In the genomic region with DNA sequence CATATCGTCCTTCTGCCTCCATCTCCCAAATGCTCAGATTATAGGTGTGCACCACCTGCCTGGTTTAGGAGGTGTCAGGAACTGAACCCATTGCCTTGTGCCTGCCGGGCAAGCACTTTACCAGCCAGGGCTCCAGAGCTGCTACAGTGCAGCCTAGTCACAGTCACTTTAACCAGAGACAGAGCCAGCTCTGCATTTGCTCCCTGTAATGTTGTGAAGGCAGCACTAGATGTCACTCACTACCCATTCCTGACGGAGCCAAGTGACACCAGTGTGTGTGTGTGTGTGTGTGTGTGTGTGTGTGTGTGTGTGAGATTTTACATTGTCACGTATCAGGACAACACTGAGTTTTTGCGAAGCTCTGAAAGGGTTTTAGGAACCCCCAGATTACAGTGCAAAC, we compare ENCODE assay signal across 9 mouse cellular contexts. TPM values are rescaled to one million over a fixed set of nuclear protein-coding genes. Genes with fewer than 3 reads are reported as not detected.
DNase-seq lines count a peak whose midpoint lies in the region; ATAC-seq and TF ChIP-seq lines count a peak whose summit lies in the region.
"Had no signal": no experiment of that assay in that cellular context is flagged by ENCODE, and none has a peak within 500 bp of the region (broad histone marks: within the 10 kb centered on the region; RNA-seq: fewer than 3 reads in every experiment).

No protein-coding gene starts in this region.

- H3K27ac ChIP-seq in forebrain, embryonic 15.5 days (replicated peaks), result no peak overlapping the region
- no peak overlapping the region for H3K27ac ChIP-seq in forebrain, embryonic 12.5 days
- no peak overlapping the region for H3K27ac ChIP-seq in left cerebral cortex, adult 2 months

- no peak overlapping the region for H3K4me2 ChIP-seq in forebrain, embryonic 15.5 days (replicated peaks)
- no peak overlapping the region for H3K4me2 ChIP-seq in forebrain, embryonic 12.5 days

- no peaks in the 10 kb centered on the region for H3K9me3 ChIP-seq in forebrain, embryonic 15.5 days
- no peaks in the 10 kb centered on the region for H3K9me3 ChIP-seq in forebrain, embryonic 12.5 days

- peak; percentile 64; the same call in 1 of the 2 replicates for ATAC-seq in forebrain, embryonic 15.5 days (replicated peaks)
- ATAC-seq in forebrain, embryonic 12.5 days (ENCODE audit: low FRiP score), result no peak
- ATAC-seq in inflammation-experienced regulatory T-cells, adult 6 months, result no peak

- H3K4me3 ChIP-seq in forebrain, embryonic 15.5 days, result no peak overlapping the region
- no peak overlapping the region for H3K4me3 ChIP-seq in forebrain, embryonic 12.5 days (replicated peaks)
- no peak overlapping the region for H3K4me3 ChIP-seq in left cerebral cortex, adult 2 months

- H3K36me3 ChIP-seq in forebrain, embryonic 15.5 days, result no peaks in the 10 kb centered on the region
- H3K36me3 ChIP-seq in forebrain, embryonic 12.5 days (replicated peaks), result no peaks in the 10 kb centered on the region

- H3K27me3 ChIP-seq in forebrain, embryonic 15.5 days, result no peaks in the 10 kb centered on the region
- H3K27me3 ChIP-seq in forebrain, embryonic 12.5 days, result no peaks in the 10 kb centered on the region

- WGBS in forebrain, embryonic 15.5 days, result 48% methylated on average over 5 of the region's 5 CpGs
- WGBS in forebrain, embryonic 12.5 days, result 55% methylated on average over 5 of the region's 5 CpGs

- peak; percentile 63 for DNase-seq in A20 (ENCODE audit: low read depth, low spot score)
- DNase-seq in brain, adult 2 months (ENCODE audit: low read depth, low spot score), result peak; percentile 86
- peak; percentile 52 to 69 for DNase-seq in heart, postnatal 10 days
- DNase-seq in left cerebral cortex, adult 2 months (ENCODE audit: extremely low spot score in 1 of 2, low spot score in 2 of 2), result peak; percentile 33
- DNase-seq in retina, postnatal 1 day, result peak; percentile 70

- peak; percentile 62 for TF ChIP-seq CTCF in left cerebral cortex, adult 2 months (IDR thresholded peaks at IDR 0.05)

- H3K9ac ChIP-seq in forebrain, embryonic 15.5 days (replicated peaks), result no peak overlapping the region
- no peak overlapping the region for H3K9ac ChIP-seq in forebrain, embryonic 12.5 days

- H3K4me1 ChIP-seq in forebrain, embryonic 15.5 days, result no peaks in the 10 kb centered on the region
- no peaks in the 10 kb centered on the region for H3K4me1 ChIP-seq in forebrain, embryonic 12.5 days

- intact Hi-C loops in heart, postnatal 10 days (cut with DNase I), result no loop called here
- intact Hi-C loops in left cerebral cortex, adult 2 months (cut with DNase I), result no loop called here

RNA-seq across cellular contexts. Expression of gene Adgrf3, which starts 4.0 kb away (rescaled TPM):
- polyA plus RNA-seq in forebrain, embryonic 15.5 days (2015; fragmentation: Nextera tagmentation; extraction: Ambion mirVana), result not detected in 2 replicates
- not detected in 2 replicates for polyA plus RNA-seq in forebrain, embryonic 12.5 days (2016; fragmentation: Nextera tagmentation; extraction: Ambion mirVana)
- total RNA-seq in heart, postnatal 10 days (2021), result under 1 TPM; 0.42 to 0.45 TPM
- not detected for total RNA-seq in left cerebral cortex, adult 2 months (2021)
- polyA plus RNA-seq in inflammation-experienced regulatory T-cells, adult 6 months (2017; shearing (Covaris generic)), result under 1 TPM in 1 of 3 experiments, not detected in 2; 0.32 TPM
- polyA plus RNA-seq: large intestine, adult 2 months had no signal

RNA-seq across cellular contexts. Expression of gene Selenoi, which starts 30.9 kb away (rescaled TPM):
- 25.8 and 26.4 TPM in 2 replicates for polyA plus RNA-seq in forebrain, embryonic 15.5 days (2015; fragmentation: Nextera tagmentation; extraction: Ambion mirVana)
- polyA plus RNA-seq in forebrain, embryonic 12.5 days (2016; fragmentation: Nextera tagmentation; extraction: Ambion mirVana), result 24.8 and 25.5 TPM in 2 replicates
- total RNA-seq in heart, postnatal 10 days (2021), result 10 to 100 TPM; 17.4 to 19.8 TPM
- total RNA-seq in left cerebral cortex, adult 2 months (2021), result 10 to 100 TPM; 47.7 to 49.2 TPM
- polyA plus RNA-seq in inflammation-experienced regulatory T-cells, adult 6 months (2017; shearing (Covaris generic)), result 10 to 100 TPM; 18.1 to 26.0 (median 25.3) TPM

RNA-seq across cellular contexts. Expression of gene Hadhb, which starts 46.5 kb away (rescaled TPM):
- 65.2 and 73.6 TPM in 2 replicates for polyA plus RNA-seq in forebrain, embryonic 15.5 days (2015; fragmentation: Nextera tagmentation; extraction: Ambion mirVana)
- 84.0 and 88.9 TPM in 2 replicates for polyA plus RNA-seq in forebrain, embryonic 12.5 days (2016; fragmentation: Nextera tagmentation; extraction: Ambion mirVana)
- 1,000 to 10,000 TPM; 1,544 to 1,693 TPM for total RNA-seq in heart, postnatal 10 days (2021)
- total RNA-seq in left cerebral cortex, adult 2 months (2021), result 10 to 100 TPM; 83.5 to 88.4 TPM
- 100 to 1,000 TPM; 114 to 157 (median 125) TPM for polyA plus RNA-seq in inflammation-experienced regulatory T-cells, adult 6 months (2017; shearing (Covaris generic))

RNA-seq across cellular contexts. Expression of gene Hadha, which starts 46.6 kb away (rescaled TPM):
- polyA plus RNA-seq in forebrain, embryonic 15.5 days (2015; fragmentation: Nextera tagmentation; extraction: Ambion mirVana), result 73.9 and 79.7 TPM in 2 replicates
- polyA plus RNA-seq in forebrain, embryonic 12.5 days (2016; fragmentation: Nextera tagmentation; extraction: Ambion mirVana), result 86.8 and 94.8 TPM in 2 replicates
- 1,000 to 10,000 TPM; 1,297 to 1,510 TPM for total RNA-seq in heart, postnatal 10 days (2021)
- 10 to 100 TPM; 64.3 to 68.3 TPM for total RNA-seq in left cerebral cortex, adult 2 months (2021)
- 10 to 100 TPM; 79.2 to 82.8 (median 79.2) TPM for polyA plus RNA-seq in inflammation-experienced regulatory T-cells, adult 6 months (2017; shearing (Covaris generic))

Comparison
In these comparisons a context has a peak if more than half of its experiments do, and no peak if none do; other contexts are left out.
1. DNase-seq: peak in every context shown above with its lines; median percentile 86 in brain, adult 2 months; 70 in retina, postnatal 1 day; 63 in A20; 60 in heart, postnatal 10 days; 33 in left cerebral cortex, adult 2 months.